Mouse (Mus musculus) intestine, postnatal 0 days (tissue): Measurements from ENCODE around the gene Gxylt2. TPM values are rescaled to one million over a fixed set of nuclear protein-coding genes. Genes with fewer than 3 reads are reported as not detected.
A peak's percentile ranks its signal among the peaks of the same experiment; 100 is the strongest.

Source experiments
- ATAC-seq: fragments of 200-750 bp; cut with Nextera tagmentation; 2 replicates; pipeline ENCODE4 v1.8.0; 2017; ENCODE audit warnings: mild to moderate bottlenecking, moderate TSS enrichment, moderate library complexity
- H3K27ac ChIP-seq: fragments of 300-500 bp; sonication (generic); 2 replicates; pipeline ENCODE4 v1.5.1; 2014; ENCODE audit warnings: mild to moderate bottlenecking, low read depth, low read length, moderate library complexity
- H3K27me3 ChIP-seq: fragments of 300-500 bp; sonication (generic); replicated peaks from 2 replicates; pipeline ENCODE4 v1.6.1; 2014; ENCODE audit warnings: low read length, mixed read lengths; ENCODE audit not compliant: control insufficient read depth, insufficient read depth
- H3K36me3 ChIP-seq: fragments of 300-500 bp; sonication (generic); 2 replicates; pipeline ENCODE4 v1.6.1; 2014; ENCODE audit warnings: mild to moderate bottlenecking, moderate library complexity; ENCODE audit not compliant: control insufficient read depth, insufficient read depth
- H3K4me1 ChIP-seq: fragments of 300-500 bp; sonication (generic); replicated peaks from 2 replicates; pipeline ENCODE4 v1.6.1; 2014; ENCODE audit warnings: antibody characterized with exemption, low read length, mixed read lengths; ENCODE audit not compliant: control insufficient read depth, insufficient read depth
- H3K4me2 ChIP-seq: fragments of 300-500 bp; sonication (generic); replicated peaks from 2 replicates; pipeline ENCODE4 v1.6.1; 2014; ENCODE audit warnings: low read depth, mild to moderate bottlenecking, moderate library complexity
- H3K4me3 ChIP-seq: fragments of 300-500 bp; sonication (generic); 2 replicates; pipeline ENCODE4 v1.5.1; 2014; ENCODE audit warnings: low read depth, low read length
- H3K9ac ChIP-seq: fragments of 300-500 bp; sonication (generic); 2 replicates; pipeline ENCODE4 v1.6.1; 2014; ENCODE audit warnings: mild to moderate bottlenecking, low read depth, low read length
- H3K9me3 ChIP-seq: fragments of 300-500 bp; sonication (generic); 2 replicates; pipeline ENCODE4 v1.6.1; 2016; ENCODE audit warnings: mixed run types; ENCODE audit not compliant: control insufficient read depth
- CTCF ChIP-seq: sonication (generic); IDR thresholded peaks from 2 replicates; pipeline ENCODE4 v1.5.1; 2016; ENCODE audit warnings: low read depth, mild to moderate bottlenecking, control low read depth, antibody characterized with exemption, moderate library complexity
- WGBS: fragments of 180-500 bp; shearing (Covaris S2); extraction: QIAGEN DNeasy Blood & Tissue Kit; methylation state at CpG from one replicate; pipeline ENCODE4 v1.1.7; 2014; 5-methylcytosine and 5-hydroxymethylcytosine counted together
- polyA plus RNA-seq: library from polyadenylated mRNA; unstranded; fragments of >200 nt; fragmentation: Nextera tagmentation; extraction: Ambion mirVana; gene quantifications from 2 replicates; pipeline ENCODE4 v1.2.1, GENCODE M21; 2015

Gxylt2 gene
- polyA plus RNA-seq, 1 experiment from 2014 or later: 0.12 TPM

GRCm38 (mm10) chr6:100833811-100834481 is 129.4 kb downstream of the Gxylt2 start:
- Histone ChIP-seq H3K4me3 (peak overlapping the region; percentile 79), H3K36me3 (peaks cover 26% of the 10 kb centered on the region), H3K9ac (peak overlapping the region; percentile 80), H3K4me2 (peak overlapping the region; percentile 71), H3K4me1 (no peaks in the 10 kb centered on the region; the same call in 1 of the 2 replicates), H3K27ac (peak overlapping the region; percentile 80), H3K27me3 (no peaks in the 10 kb centered on the region), H3K9me3 (no peaks in the 10 kb centered on the region)
- TF ChIP-seq CTCF: peak; percentile 61
- ATAC-seq: peak; percentile 82
- 1% methylated on average over 39 of the region's 72 CpGs for WGBS

GRCm38 (mm10) chr6:100834489-100835160 is 130.1 kb downstream of the Gxylt2 start:
- no peak for ATAC-seq
- peak overlapping the region; percentile 79 for H3K4me3 ChIP-seq
- no peaks in the 10 kb centered on the region; the same call in 1 of the 2 replicates for H3K4me1 ChIP-seq
- H3K4me2 ChIP-seq: peak overlapping the region; percentile 71
- 25% methylated on average over 9 of the region's 9 CpGs for WGBS
- peak overlapping the region; percentile 80 for H3K9ac ChIP-seq
- TF ChIP-seq CTCF: no peak
- no peak overlapping the region for H3K27ac ChIP-seq
- H3K36me3 ChIP-seq: peaks cover 27% of the 10 kb centered on the region
- no peaks in the 10 kb centered on the region for H3K9me3 ChIP-seq
- H3K27me3 ChIP-seq: no peaks in the 10 kb centered on the region

GRCm38 (mm10) chr6:100845058-100845457 is 140.5 kb downstream of the Gxylt2 start:
- Histone ChIP-seq H3K4me2 (no peak overlapping the region), H3K36me3 (peaks cover 21% of the 10 kb centered on the region; the same call in 1 of the 2 replicates), H3K9ac (no peak overlapping the region), H3K9me3 (no peaks in the 10 kb centered on the region), H3K4me3 (no peak overlapping the region), H3K4me1 (no peaks in the 10 kb centered on the region), H3K27ac (no peak overlapping the region), H3K27me3 (no peaks in the 10 kb centered on the region)
- 85% methylated on average over 4 of the region's 4 CpGs for WGBS
- TF ChIP-seq CTCF: no peak
- ATAC-seq: no peak

GRCm38 (mm10) chr6:100847264-100847663 is 142.7 kb downstream of the Gxylt2 start:
- peaks cover 4% of the 10 kb centered on the region; the same call in 1 of the 2 replicates for H3K4me1 ChIP-seq
- no peak overlapping the region for H3K9ac ChIP-seq
- H3K36me3 ChIP-seq: 0 out of 2 replicates have a peak, but pooled peaks cover 11% of the 10 kb centered on the region
- TF ChIP-seq CTCF: no peak
- H3K4me2 ChIP-seq: no peak overlapping the region
- H3K27me3 ChIP-seq: no peaks in the 10 kb centered on the region
- H3K9me3 ChIP-seq: no peaks in the 10 kb centered on the region
- no peak for ATAC-seq
- H3K27ac ChIP-seq: no peak overlapping the region
- WGBS: 79% methylated on average over 5 of the region's 5 CpGs
- H3K4me3 ChIP-seq: no peak overlapping the region

- no peak overlapping the region for H3K4me2 ChIP-seq
- no peaks in the 10 kb centered on the region for H3K9me3 ChIP-seq
- no peak for TF ChIP-seq CTCF
- WGBS: 59% methylated on average over 9 of the region's 9 CpGs
- peak; percentile 15; the same call in 1 of the 2 replicates for ATAC-seq
- 0 out of 2 replicates have a peak, but pooled peaks cover 5% of the 10 kb centered on the region for H3K36me3 ChIP-seq
- peaks cover 4% of the 10 kb centered on the region; the same call in 1 of the 2 replicates for H3K4me1 ChIP-seq
- no peak overlapping the region for H3K27ac ChIP-seq
- H3K4me3 ChIP-seq: no peak overlapping the region
- no peaks in the 10 kb centered on the region for H3K27me3 ChIP-seq
- no peak overlapping the region for H3K9ac ChIP-seq
Measured at GRCm38 (mm10) chr6:100848682-100849375, 144.3 kb downstream of the Gxylt2 start.

GRCm38 (mm10) chr6:100850671-100851081 is 146.1 kb downstream of the Gxylt2 start:
- WGBS: 54% methylated on average over 9 of the region's 9 CpGs
- Histone ChIP-seq H3K4me2 (no peak overlapping the region), H3K9me3 (no peaks in the 10 kb centered on the region), H3K4me3 (no peak overlapping the region), H3K27me3 (no peaks in the 10 kb centered on the region), H3K36me3 (peaks cover 13% of the 10 kb centered on the region; the same call in 1 of the 2 replicates), H3K4me1 (peaks cover 4% of the 10 kb centered on the region; the same call in 1 of the 2 replicates), H3K27ac (no peak overlapping the region), H3K9ac (no peak overlapping the region)
- peak; percentile 92 for ATAC-seq
- no peak for TF ChIP-seq CTCF
